ENCODE assay signal across 14 mouse cellular contexts in genomic region chr15:73919207-73919606, GRCm38 (mm10).
DNase-seq lines count a peak whose midpoint lies in the region; ATAC-seq lines count a peak whose summit lies in the region.
"Had no signal": no experiment of that assay in that cellular context is flagged by ENCODE, and none has a peak within 500 bp of the region (broad histone marks: within the 10 kb centered on the region; RNA-seq: fewer than 3 reads in every experiment).

No protein-coding gene starts in this region.

- no peaks in the 10 kb centered on the region for H3K4me1 ChIP-seq in forebrain, embryonic 12.5 days
- H3K4me1 ChIP-seq: embryonic facial prominence, embryonic 13.5 days; midbrain, embryonic 15.5 days had no signal

- no peaks in the 10 kb centered on the region; the same call in 1 of the 2 replicates for H3K27me3 ChIP-seq in forebrain, embryonic 12.5 days
- H3K27me3 ChIP-seq: embryonic facial prominence, embryonic 13.5 days; hindbrain, embryonic 13.5 days; midbrain, embryonic 15.5 days had no signal

- no peak overlapping the region for H3K4me2 ChIP-seq in forebrain, embryonic 12.5 days
- H3K4me2 ChIP-seq: embryonic facial prominence, embryonic 13.5 days; heart, embryonic 12.5 days; hindbrain, embryonic 13.5 days; midbrain, embryonic 15.5 days had no signal

- H3K36me3 ChIP-seq in forebrain, embryonic 12.5 days (replicated peaks) = no peaks in the 10 kb centered on the region
- H3K36me3 ChIP-seq: embryonic facial prominence, embryonic 13.5 days; heart, embryonic 12.5 days; hindbrain, embryonic 13.5 days; midbrain, embryonic 15.5 days had no signal

- peak; percentile 38 for DNase-seq in layer of hippocampus, adult 9-11 months
- DNase-seq in layer of hippocampus, postnatal 25 days (ENCODE audit: extremely low spot score in 1 of 2, low spot score in 1 of 2) = no peak
- DNase-seq in Muller cell, postnatal 12 days (ENCODE audit: inconsistent ontology term) = peak; percentile 51
- DNase-seq in fibroblast of lung, adult 2 months (ENCODE audit: low read depth) = peak; percentile 68
- peak; percentile 65 for DNase-seq in telencephalon, adult 2 months (ENCODE audit: low read depth, low spot score)
- DNase-seq in lung, postnatal 4 days = no peak
- DNase-seq: kidney, adult 11 months had no signal

- no peaks in the 10 kb centered on the region for H3K9me3 ChIP-seq in forebrain, embryonic 12.5 days
- H3K9me3 ChIP-seq: embryonic facial prominence, embryonic 13.5 days; heart, embryonic 12.5 days; hindbrain, embryonic 13.5 days; midbrain, embryonic 15.5 days had no signal

- 93% methylated on average over 5 of the region's 5 CpGs for WGBS in forebrain, embryonic 12.5 days

- no peak for ATAC-seq in forebrain, embryonic 12.5 days (ENCODE audit: low FRiP score)
- ATAC-seq: midbrain, embryonic 15.5 days had no signal

- H3K9ac ChIP-seq in forebrain, embryonic 12.5 days = no peak overlapping the region
- H3K9ac ChIP-seq: embryonic facial prominence, embryonic 13.5 days; heart, embryonic 12.5 days; hindbrain, embryonic 13.5 days; liver, embryonic 14.5 days; midbrain, embryonic 15.5 days had no signal

- H3K4me3 ChIP-seq in forebrain, embryonic 12.5 days (replicated peaks) = no peak overlapping the region
- H3K4me3 ChIP-seq: embryonic facial prominence, embryonic 13.5 days; heart, embryonic 12.5 days; hindbrain, embryonic 13.5 days; midbrain, embryonic 15.5 days had no signal

- no peak overlapping the region for H3K27ac ChIP-seq in forebrain, embryonic 12.5 days
- H3K27ac ChIP-seq: embryonic facial prominence, embryonic 13.5 days; hindbrain, embryonic 13.5 days; liver, embryonic 14.5 days; midbrain, embryonic 15.5 days; stomach, postnatal 0 days had no signal

Comparison
In these comparisons a context has a peak if more than half of its experiments do, and no peak if none do; other contexts are left out.
1. DNase-seq: peak in layer of hippocampus, adult 9-11 months (single experiment), Muller cell, postnatal 12 days (single experiment), fibroblast of lung, adult 2 months (single experiment) and telencephalon, adult 2 months (single experiment); none in layer of hippocampus, postnatal 25 days (0 of 2) and lung, postnatal 4 days (0 of 2).